Mouse (Mus musculus) heart, postnatal 0 days (tissue): ENCODE results near the gene Cfap45.
A peak's percentile ranks its signal among the peaks of the same experiment; 100 is the strongest.

Experiments used
- CTCF ChIP-seq: IDR thresholded peaks from 2 replicates; pipeline ENCODE4 v1.5.1; 2016; ENCODE audit warnings: antibody characterized with exemption, control low read depth, low read depth
- EP300 ChIP-seq: IDR thresholded peaks from 2 replicates; pipeline ENCODE4 v1.6.1; 2016; ENCODE audit warnings: antibody characterized with exemption, low read depth

GRCm38 (mm10) chr1:172512962-172513361, 7.6 kb upstream of the Cfap45 start:
- peak; percentile 17; the same call in 1 of the 2 replicates for TF ChIP-seq CTCF
- TF ChIP-seq EP300 = no peak
